Mouse (Mus musculus) heart, embryonic 15.5 days (tissue): ENCODE data around the gene Zfp212. TPM values are rescaled to one million over a fixed set of nuclear protein-coding genes. Genes with fewer than 3 reads are reported as not detected.

Source experiments
- ATAC-seq: fragments of 200-750 bp; cut with Nextera tagmentation; replicated peaks from 2 replicates; pipeline ENCODE4 v1.8.0; 2017; ENCODE audit warnings: low read depth, moderate TSS enrichment; ENCODE audit not compliant: insufficient number of reproducible peaks, insufficient read depth, low FRiP score
- H3K27ac ChIP-seq: fragments of 300-500 bp; sonication (generic); 2 replicates; pipeline ENCODE4 v1.5.1; 2015; ENCODE audit warnings: mild to moderate bottlenecking, inconsistent platforms
- H3K27me3 ChIP-seq: fragments of 300-500 bp; sonication (generic); 2 replicates; pipeline ENCODE4 v1.6.1; 2015; ENCODE audit warnings: inconsistent platforms
- H3K36me3 ChIP-seq: fragments of 300-500 bp; sonication (generic); 2 replicates; pipeline ENCODE4 v1.6.1; 2015; ENCODE audit warnings: mild to moderate bottlenecking, inconsistent platforms
- H3K4me1 ChIP-seq: fragments of 300-500 bp; sonication (generic); replicated peaks from 2 replicates; pipeline ENCODE4 v1.6.1; 2015; ENCODE audit warnings: inconsistent platforms
- H3K4me2 ChIP-seq: fragments of 300-500 bp; sonication (generic); 2 replicates; pipeline ENCODE4 v1.6.1; 2015; ENCODE audit warnings: inconsistent platforms, mild to moderate bottlenecking, moderate library complexity
- H3K4me3 ChIP-seq: fragments of 300-500 bp; sonication (generic); 2 replicates; pipeline ENCODE4 v1.5.1; 2015; ENCODE audit warnings: mild to moderate bottlenecking, inconsistent platforms
- H3K9ac ChIP-seq: fragments of 300-500 bp; sonication (generic); 2 replicates; pipeline ENCODE4 v1.6.1; 2015; ENCODE audit warnings: mild to moderate bottlenecking, inconsistent platforms
- H3K9me3 ChIP-seq: fragments of 300-500 bp; sonication (generic); replicated peaks from 2 replicates; pipeline ENCODE4 v1.6.1; 2016; ENCODE audit warnings: inconsistent platforms
- WGBS: fragments of 180-500 bp; shearing (Covaris S2); methylation state at CpG from one replicate; pipeline ENCODE4 v1.1.7; 2015; ENCODE audit warnings: mixed read lengths; 5-methylcytosine and 5-hydroxymethylcytosine counted together
- polyA plus RNA-seq: library from polyadenylated mRNA; unstranded; fragments of >200 nt; fragmentation: Nextera tagmentation; extraction: Ambion mirVana; gene quantifications from 2 replicates; pipeline ENCODE4 v1.2.1, GENCODE M21; 2015

Zfp212 gene
- polyA plus RNA-seq, 1 experiment from 2014 or later, result 9.8 TPM

GRCm38 (mm10) chr6:47903587-47903986, 16.7 kb upstream of the Zfp212 start:
- Histone ChIP-seq H3K27ac (no peak overlapping the region), H3K36me3 (peaks cover 78% of the 10 kb centered on the region), H3K9ac (no peak overlapping the region), H3K27me3 (peaks cover 5% of the 10 kb centered on the region; the same call in 1 of the 2 replicates), H3K4me3 (no peak overlapping the region), H3K9me3 (0 out of 2 replicates have a peak, but pooled peaks cover 5% of the 10 kb centered on the region), H3K4me2 (no peak overlapping the region), H3K4me1 (no peaks in the 10 kb centered on the region)
- ATAC-seq, result no peak
- WGBS, result 83% methylated on average over 4 of the region's 4 CpGs

- H3K36me3 ChIP-seq, result peaks cover 73% of the 10 kb centered on the region
- H3K4me3 ChIP-seq, result no peak overlapping the region
- 0 out of 2 replicates have a peak, but pooled peaks cover 5% of the 10 kb centered on the region for H3K9me3 ChIP-seq
- no peaks in the 10 kb centered on the region for H3K4me1 ChIP-seq
- H3K27me3 ChIP-seq, result peaks cover 5% of the 10 kb centered on the region; the same call in 1 of the 2 replicates
- WGBS, result 57% methylated on average over 19 of the region's 19 CpGs
- H3K27ac ChIP-seq, result no peak overlapping the region
- no peak overlapping the region for H3K9ac ChIP-seq
- no peak overlapping the region for H3K4me2 ChIP-seq
- ATAC-seq, result no peak
Measured at GRCm38 (mm10) chr6:47904361-47904760, 15.9 kb upstream of the Zfp212 start.

- WGBS, result 72% methylated on average over 44 of the region's 44 CpGs
- no peak for ATAC-seq
- Histone ChIP-seq H3K4me1 (no peaks in the 10 kb centered on the region), H3K27me3 (peaks cover 5% of the 10 kb centered on the region; the same call in 1 of the 2 replicates), H3K36me3 (peaks cover 65% of the 10 kb centered on the region), H3K9ac (no peak overlapping the region), H3K4me3 (no peak overlapping the region), H3K27ac (no peak overlapping the region), H3K9me3 (0 out of 2 replicates have a peak, but pooled peaks cover 5% of the 10 kb centered on the region), H3K4me2 (no peak overlapping the region)
Measured at GRCm38 (mm10) chr6:47904917-47905695, 15.2 kb upstream of the Zfp212 start.

- H3K4me3 ChIP-seq, result no peak overlapping the region
- H3K27ac ChIP-seq, result no peak overlapping the region
- peaks cover 5% of the 10 kb centered on the region; the same call in 1 of the 2 replicates for H3K27me3 ChIP-seq
- peaks cover 53% of the 10 kb centered on the region for H3K36me3 ChIP-seq
- no peak for ATAC-seq
- no peak overlapping the region for H3K9ac ChIP-seq
- no peak overlapping the region for H3K4me2 ChIP-seq
- WGBS, result 93% methylated on average over 5 of the region's 5 CpGs
- no peaks in the 10 kb centered on the region for H3K4me1 ChIP-seq
- H3K9me3 ChIP-seq, result 0 out of 2 replicates have a peak, but pooled peaks cover 5% of the 10 kb centered on the region
Measured at GRCm38 (mm10) chr6:47906326-47906725, 13.9 kb upstream of the Zfp212 start.

- Histone ChIP-seq H3K4me2 (no peak overlapping the region), H3K4me3 (no peak overlapping the region), H3K9ac (no peak overlapping the region), H3K36me3 (peaks cover 31% of the 10 kb centered on the region), H3K27me3 (peaks cover 5% of the 10 kb centered on the region; the same call in 1 of the 2 replicates), H3K9me3 (0 out of 2 replicates have a peak, but pooled peaks cover 5% of the 10 kb centered on the region), H3K4me1 (no peaks in the 10 kb centered on the region), H3K27ac (no peak overlapping the region)
- 77% methylated on average over 1 of the region's 1 CpGs for WGBS
- ATAC-seq, result no peak
Measured at GRCm38 (mm10) chr6:47909007-47909406, 11.3 kb upstream of the Zfp212 start.

- no peaks in the 10 kb centered on the region for H3K27me3 ChIP-seq
- H3K36me3 ChIP-seq, result peaks cover 4% of the 10 kb centered on the region; the same call in 1 of the 2 replicates
- H3K4me2 ChIP-seq, result no peak overlapping the region
- H3K9me3 ChIP-seq, result no peaks in the 10 kb centered on the region
- no peaks in the 10 kb centered on the region for H3K4me1 ChIP-seq
- no peak overlapping the region for H3K9ac ChIP-seq
- H3K27ac ChIP-seq, result no peak overlapping the region
- no peak overlapping the region for H3K4me3 ChIP-seq
- ATAC-seq, result no peak
- 45% methylated on average over 1 of the region's 1 CpGs for WGBS
Measured at GRCm38 (mm10) chr6:47911650-47912049, 8.6 kb upstream of the Zfp212 start.

GRCm38 (mm10) chr6:47912991-47913390, 7.3 kb upstream of the Zfp212 start:
- Histone ChIP-seq H3K27me3 (no peaks in the 10 kb centered on the region), H3K4me2 (no peak overlapping the region), H3K4me3 (no peak overlapping the region), H3K36me3 (peaks cover 1% of the 10 kb centered on the region; the same call in 1 of the 2 replicates), H3K9me3 (no peaks in the 10 kb centered on the region), H3K27ac (no peak overlapping the region), H3K9ac (no peak overlapping the region), H3K4me1 (no peaks in the 10 kb centered on the region)
- WGBS, result 53% methylated on average over 3 of the region's 3 CpGs
- ATAC-seq, result no peak

GRCm38 (mm10) chr6:47917051-47917450, 3.2 kb upstream of the Zfp212 start:
- no peaks in the 10 kb centered on the region for H3K9me3 ChIP-seq
- 75% methylated on average over 5 of the region's 5 CpGs for WGBS
- no peak overlapping the region for H3K27ac ChIP-seq
- H3K36me3 ChIP-seq, result no peaks in the 10 kb centered on the region
- ATAC-seq, result no peak
- H3K27me3 ChIP-seq, result no peaks in the 10 kb centered on the region
- no peak overlapping the region for H3K4me3 ChIP-seq
- H3K9ac ChIP-seq, result no peak overlapping the region
- H3K4me1 ChIP-seq, result peaks cover 11% of the 10 kb centered on the region
- no peak overlapping the region for H3K4me2 ChIP-seq

- no peak overlapping the region for H3K4me2 ChIP-seq
- no peaks in the 10 kb centered on the region for H3K27me3 ChIP-seq
- WGBS, result 72% methylated on average over 3 of the region's 3 CpGs
- H3K27ac ChIP-seq, result no peak overlapping the region
- H3K4me1 ChIP-seq, result peaks cover 12% of the 10 kb centered on the region
- H3K4me3 ChIP-seq, result no peak overlapping the region
- 0 out of 2 replicates have a peak, but pooled peaks cover 2% of the 10 kb centered on the region for H3K36me3 ChIP-seq
- ATAC-seq, result no peak
- H3K9me3 ChIP-seq, result no peaks in the 10 kb centered on the region
- H3K9ac ChIP-seq, result no peak overlapping the region
Measured at GRCm38 (mm10) chr6:47918768-47919274, 1.5 kb upstream of the Zfp212 start.

- Histone ChIP-seq H3K27ac (peak overlapping the region; percentile 97; the same call in 1 of the 2 replicates), H3K4me3 (peak overlapping the region; percentile 88), H3K9me3 (no peaks in the 10 kb centered on the region), H3K4me1 (peaks cover 12% of the 10 kb centered on the region), H3K4me2 (peak overlapping the region; percentile 63), H3K9ac (peak overlapping the region; percentile 80; the same call in 1 of the 2 replicates), H3K36me3 (0 out of 2 replicates have a peak, but pooled peaks cover 2% of the 10 kb centered on the region), H3K27me3 (no peaks in the 10 kb centered on the region)
- ATAC-seq, result 0 out of 2 replicates have a peak, but pooled peaks have one; percentile 7
- WGBS, result 31% methylated on average over 11 of the region's 11 CpGs
Measured at GRCm38 (mm10) chr6:47919646-47920446, 430 bp upstream of the Zfp212 start.

GRCm38 (mm10) chr6:47942461-47942860, 22.2 kb downstream of the Zfp212 start:
- peak overlapping the region; percentile 59; the same call in 1 of the 2 replicates for H3K9ac ChIP-seq
- H3K36me3 ChIP-seq, result no peaks in the 10 kb centered on the region
- peak overlapping the region; percentile 88 for H3K4me2 ChIP-seq
- H3K27me3 ChIP-seq, result peaks cover 13% of the 10 kb centered on the region; the same call in 1 of the 2 replicates
- H3K4me1 ChIP-seq, result peaks cover 13% of the 10 kb centered on the region
- H3K27ac ChIP-seq, result no peak overlapping the region
- peak overlapping the region; percentile 50 for H3K4me3 ChIP-seq
- 0 out of 2 replicates have a peak, but pooled peaks have one; percentile 9 for ATAC-seq
- 50% methylated on average over 12 of the region's 12 CpGs for WGBS
- H3K9me3 ChIP-seq, result no peaks in the 10 kb centered on the region
